Mouse (Mus musculus) frontal cortex, adult (tissue): ENCODE data around the gene Dmpk.
"Not testable (repeated sequence)": the region's sequence is repeated elsewhere in the genome, so short reads cannot be mapped to it uniquely, and the experiment has no call there.

Experiments
- ATAC-seq: cut with Nextera tagmentation; 2 replicates; pipeline ENCODE4 v1.9.2; 2017; ENCODE audit warnings: mild to moderate bottlenecking, moderate library complexity, mixed read lengths; ENCODE audit not compliant: low TSS enrichment

Dmpk gene

DNA sequence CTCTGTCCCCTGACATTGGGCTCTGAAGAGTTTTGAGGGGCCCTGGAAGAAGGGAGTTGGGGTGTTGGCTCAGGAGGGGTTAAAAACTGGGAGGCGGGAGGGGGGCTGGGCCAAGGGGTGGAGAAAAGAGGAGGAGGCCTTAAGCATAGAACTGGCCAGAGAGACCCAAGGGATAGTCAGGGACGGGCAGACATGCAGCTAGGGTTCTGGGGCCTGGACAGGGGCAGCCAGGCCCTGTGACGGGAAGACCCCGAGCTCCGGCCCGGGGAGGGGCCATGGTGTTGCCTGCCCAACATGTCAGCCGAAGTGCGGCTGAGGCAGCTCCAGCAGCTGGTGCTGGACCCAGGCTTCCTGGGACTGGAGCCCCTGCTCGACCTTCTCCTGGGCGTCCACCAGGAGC lies at the start of gene Dmpk:
Gene Dmpk, plus strand, starts transcription at position 149 of the 400 bp plus-strand sequence.
- ATAC-seq: no peak

DNA sequence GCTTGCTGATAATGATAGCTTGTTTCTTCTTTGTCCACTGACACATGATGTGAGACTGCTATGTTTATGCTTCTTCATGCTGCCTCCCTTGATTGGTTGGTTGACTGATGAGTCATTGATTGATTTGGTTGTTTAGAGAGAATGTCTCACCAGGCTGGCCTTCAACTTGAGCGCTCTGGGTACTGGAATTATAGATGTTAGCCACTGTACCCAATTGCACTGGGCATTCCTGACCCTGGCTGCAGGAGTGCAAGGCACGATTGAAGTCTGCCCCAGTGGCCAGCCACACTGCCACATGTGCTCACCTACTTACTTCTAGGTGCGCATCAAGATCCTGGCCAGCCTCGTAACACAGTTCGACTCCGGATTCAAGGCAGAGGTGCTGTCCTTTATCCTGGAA lies 39.0 kb upstream of the Dmpk start:
- ATAC-seq: no peak

DNA sequence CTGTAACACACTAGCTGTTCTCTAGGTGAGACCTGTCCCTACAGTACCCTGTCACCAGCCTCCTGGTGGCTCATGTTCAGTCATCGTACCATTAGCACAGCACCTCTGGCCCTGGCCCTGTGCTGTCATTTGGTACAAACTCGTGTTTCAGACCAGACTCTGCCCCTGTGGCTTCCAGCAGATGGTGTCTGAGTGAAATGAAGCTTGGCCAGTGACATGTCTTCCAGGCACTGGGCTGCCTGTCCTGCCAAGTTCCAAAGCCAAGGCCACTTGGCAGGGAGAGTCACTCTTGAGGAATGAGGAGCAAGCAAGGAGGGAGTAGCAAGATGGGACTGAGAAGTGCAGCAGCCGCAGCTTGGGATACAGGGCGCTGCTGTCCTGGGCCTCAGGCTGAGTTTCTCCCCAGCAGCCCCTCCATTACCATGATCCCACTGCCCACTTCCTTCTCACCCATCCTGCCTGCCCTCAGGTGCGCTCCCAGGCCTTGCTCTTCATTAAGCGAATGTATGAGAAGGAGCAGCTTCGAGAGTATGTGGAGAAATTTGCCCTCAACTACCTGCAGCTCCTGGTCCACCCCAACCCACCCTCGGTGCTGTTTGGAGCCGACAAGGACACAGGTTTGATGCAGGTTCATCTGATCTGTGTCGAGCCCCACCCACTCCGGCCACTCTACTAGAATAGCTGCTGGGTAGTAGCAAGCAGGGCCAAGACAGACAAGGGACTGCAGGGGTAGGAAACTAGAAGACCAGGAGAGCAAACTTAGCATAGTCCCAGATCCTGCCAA lies 37.2 kb upstream of the Dmpk start:
- no peak for ATAC-seq

DNA sequence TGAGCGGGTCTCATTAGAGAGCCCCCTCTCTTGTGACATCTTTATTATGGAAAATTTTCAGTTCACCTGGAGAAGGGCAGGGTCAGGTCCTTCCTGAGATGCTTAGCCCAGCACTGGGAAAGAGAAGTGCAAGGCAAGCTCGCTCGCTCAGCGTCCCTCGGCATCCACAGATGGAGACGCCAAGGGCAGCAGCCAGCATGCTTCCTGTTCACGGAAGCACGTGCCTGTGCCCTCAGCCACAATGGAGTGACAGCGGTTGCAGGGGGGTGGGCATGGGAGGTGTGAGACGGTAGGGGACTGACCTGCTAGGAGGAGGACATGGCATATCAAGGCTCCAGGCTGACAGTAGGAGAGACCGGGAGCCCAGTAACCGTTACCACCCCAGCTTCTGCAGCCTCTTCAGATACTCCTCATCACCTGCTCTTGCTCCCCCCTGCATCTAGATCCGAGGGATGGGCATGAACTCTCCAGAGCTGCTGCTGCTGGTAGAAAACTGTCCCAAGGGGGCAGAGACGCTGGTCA lies 35.6 kb upstream of the Dmpk start:
- ATAC-seq: no peak

DNA sequence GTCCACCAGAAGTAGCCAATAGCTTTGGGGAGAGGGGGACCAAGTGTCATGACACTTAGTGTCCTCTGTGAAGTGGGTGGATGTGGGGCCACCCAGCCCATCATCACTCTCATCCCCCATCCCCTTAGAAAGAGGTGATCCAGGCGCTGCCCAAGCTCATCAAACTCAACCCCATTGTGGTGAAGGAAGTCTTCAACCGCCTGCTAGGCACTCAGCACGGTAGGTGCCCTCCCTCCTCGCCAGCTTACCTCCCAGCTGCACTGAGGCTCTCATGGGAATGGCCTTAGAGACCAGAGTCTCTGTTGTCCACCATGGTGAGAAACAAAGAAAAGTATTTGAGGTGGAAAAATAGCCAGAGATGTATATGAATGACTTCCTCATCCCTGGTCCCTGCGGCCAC lies 34.4 kb upstream of the Dmpk start:
- ATAC-seq: no peak

DNA sequence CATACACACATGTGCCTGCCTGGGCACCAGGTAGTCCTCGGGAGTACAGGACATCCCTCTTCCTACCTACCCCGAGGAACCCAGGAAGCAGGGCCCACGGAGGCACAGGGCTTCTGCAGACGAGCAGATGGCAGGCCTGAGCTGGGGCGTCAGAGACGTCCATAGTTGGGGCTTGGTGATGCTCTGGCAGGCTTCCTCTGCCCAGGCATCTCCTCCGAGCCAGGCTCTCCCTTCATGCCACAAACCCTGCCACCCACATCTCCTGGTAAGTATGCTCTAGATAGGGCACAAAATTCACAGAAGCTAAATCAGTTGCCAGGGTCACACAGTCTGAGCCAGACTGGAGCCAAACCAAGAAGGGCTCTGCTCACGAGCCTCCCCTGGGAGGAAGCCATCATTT lies 33.5 kb upstream of the Dmpk start:
- peak; percentile 16; the same call in 1 of the 2 replicates for ATAC-seq

DNA sequence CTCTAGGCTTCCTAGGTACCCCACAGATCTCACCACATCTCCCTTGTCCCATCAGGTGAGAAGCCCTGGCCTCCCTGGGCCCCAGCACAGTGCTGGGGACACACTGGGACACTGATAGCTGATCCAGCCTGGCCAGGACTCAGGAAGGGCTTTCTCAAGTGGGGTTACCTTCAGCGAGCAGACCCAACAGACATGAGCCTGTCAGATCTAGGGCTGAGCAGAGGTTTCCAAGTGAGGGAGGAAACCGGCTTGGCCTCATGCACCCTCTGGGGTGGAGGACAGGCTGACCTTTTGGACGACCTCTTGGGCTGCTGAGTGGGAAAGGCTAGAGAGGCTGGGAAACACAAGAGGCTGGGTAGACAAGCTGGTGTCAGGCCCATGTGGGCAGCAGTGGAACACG lies 32.5 kb upstream of the Dmpk start:
- no peak for ATAC-seq

DNA sequence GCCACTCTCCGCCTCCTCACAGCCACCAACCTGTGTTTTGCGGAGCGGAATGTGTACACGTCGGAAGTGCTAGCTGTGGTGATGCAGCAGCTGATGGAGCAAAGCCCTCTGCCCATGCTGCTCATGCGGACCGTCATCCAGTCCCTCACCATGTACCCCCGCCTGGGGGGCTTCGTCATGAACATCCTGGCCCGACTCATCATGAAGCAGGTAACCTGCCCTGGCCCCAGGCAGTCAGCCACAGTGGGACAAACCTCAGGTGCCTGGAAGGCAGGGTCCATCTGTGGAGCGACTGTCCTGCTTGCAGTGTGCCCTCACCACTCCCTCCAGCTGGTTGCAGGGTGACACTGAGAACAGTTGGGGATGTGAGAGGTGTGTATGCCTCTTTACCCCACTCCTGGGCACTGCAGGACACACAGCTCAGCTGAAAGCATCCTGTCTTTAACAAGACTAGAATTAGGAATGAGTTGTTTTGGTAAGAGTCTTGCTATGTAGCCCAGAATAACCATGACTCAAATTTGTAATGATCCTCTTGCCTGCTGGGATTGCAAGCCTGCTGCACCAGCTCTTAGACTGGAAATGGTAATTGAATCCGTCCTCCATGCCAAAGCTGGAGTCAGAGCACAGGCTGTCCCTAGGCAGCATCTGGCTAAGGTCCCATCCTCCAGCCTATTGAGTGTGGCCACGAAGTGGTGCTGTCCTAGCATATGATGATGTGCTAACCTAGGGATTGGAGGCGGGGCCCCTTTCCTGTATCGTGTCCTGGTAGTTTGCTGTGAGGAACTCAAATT lies 31.1 kb upstream of the Dmpk start:
- ATAC-seq: peak; percentile 68

DNA sequence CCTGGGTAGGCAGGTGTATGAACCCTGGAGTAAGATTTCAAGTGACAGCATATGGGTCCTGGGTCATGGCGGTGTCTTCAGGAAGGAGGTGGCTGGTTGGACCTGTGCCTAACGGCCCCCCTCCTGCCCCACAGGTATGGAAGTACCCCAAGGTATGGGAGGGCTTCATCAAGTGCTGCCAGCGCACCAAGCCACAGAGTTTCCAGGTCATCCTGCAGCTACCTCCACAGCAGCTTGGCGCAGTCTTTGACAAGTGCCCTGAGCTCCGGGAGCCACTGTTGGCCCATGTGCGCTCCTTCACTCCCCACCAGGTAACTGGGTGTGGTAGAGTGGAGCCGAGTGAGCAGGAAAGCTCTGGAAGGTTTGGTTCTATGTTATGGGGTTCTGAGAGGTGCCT lies 30.5 kb upstream of the Dmpk start:
- no peak for ATAC-seq

DNA sequence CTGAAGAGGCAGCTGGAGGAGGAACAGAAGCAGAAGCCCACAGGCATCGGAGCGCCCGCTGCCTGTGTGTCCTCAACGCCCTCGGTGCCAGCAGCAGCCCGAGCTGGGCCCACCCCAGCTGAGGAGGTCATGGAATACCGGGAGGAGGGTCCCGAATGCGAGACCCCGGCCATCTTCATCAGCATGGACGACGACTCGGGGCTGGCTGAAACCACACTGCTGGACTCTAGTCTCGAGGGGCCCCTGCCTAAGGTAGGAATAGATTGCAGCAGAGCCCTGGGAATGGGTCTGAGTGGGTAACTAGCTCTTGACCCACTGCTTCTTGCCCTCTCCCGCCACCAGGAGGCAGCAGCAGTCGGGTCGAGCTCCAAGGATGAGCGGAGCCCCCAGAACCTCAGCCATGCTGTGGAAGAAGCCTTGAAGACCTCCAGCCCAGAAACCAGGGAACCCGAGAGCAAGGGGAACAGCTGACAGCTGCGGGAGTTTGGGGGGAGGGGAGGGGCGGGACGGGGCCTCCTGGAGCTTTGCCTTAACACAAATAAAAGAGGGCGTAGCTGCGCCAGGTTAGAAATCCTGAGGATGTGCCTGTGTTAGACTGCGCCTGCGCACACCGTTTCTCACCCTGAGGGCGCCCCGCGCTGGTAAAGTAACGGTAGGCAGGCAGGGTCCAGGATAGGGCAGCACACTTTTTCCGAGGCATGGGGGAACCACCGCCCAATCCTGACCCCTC lies 29.4 kb upstream of the Dmpk start, which contains the start of gene Rsph6a:
Gene Rsph6a, plus strand, starts transcription at position 644 of the 730 bp plus-strand sequence.
- no peak for ATAC-seq

DNA sequence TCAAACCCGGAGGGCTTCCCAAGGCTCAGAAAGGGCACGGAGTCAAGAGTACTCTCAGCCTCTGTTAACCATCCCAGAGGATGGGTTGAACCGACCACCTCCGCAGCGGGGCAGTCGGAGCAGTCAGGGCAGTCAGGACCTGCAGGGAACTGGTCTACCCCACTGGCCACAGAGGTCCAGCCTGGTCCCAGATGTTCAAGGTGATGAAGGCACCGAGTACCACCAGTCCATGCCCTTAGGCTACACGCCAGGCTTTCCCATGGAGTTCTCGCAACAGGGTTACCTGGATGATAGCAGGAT lies 28.9 kb upstream of the Dmpk start:
- ATAC-seq: no peak

DNA sequence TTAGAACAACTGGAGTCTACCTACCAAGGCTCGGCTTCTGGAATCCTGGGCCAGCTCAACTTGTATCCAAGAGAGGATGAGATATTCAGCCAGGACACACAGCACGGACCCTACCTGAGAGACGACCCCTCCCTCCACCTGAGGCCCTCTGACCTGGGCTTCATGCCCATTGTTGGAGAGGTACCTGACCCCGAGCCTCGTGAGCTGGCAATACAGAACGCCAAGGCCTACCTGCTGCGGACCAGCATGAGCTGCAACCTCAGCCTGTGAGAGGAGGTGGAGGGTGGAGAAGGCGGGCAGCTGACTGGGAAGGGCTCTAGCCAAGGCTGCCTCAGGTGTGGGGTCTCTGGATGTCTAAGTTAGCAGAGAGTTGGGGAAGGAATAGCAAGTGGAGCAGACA lies 28.5 kb upstream of the Dmpk start:
- ATAC-seq: no peak

DNA sequence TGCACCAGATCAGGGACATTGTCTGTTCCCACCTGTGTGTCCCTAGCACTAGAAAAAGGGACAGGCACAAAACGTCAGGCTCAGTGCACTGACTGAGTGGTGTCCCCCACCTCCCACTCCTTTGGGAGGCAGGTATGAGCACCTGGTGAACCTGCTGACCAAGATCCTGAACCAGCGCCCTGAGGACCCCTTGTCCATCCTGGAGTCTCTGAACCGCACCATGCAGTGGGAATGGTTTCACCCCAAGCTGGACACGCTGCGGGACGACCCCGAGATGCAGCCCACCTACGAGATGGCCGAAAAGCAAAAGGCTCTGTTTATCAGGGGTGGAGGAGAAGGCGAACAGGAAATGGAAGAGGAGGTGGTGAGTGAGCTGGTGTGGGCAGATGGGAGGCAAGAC lies 26.2 kb upstream of the Dmpk start:
- ATAC-seq: no peak

DNA sequence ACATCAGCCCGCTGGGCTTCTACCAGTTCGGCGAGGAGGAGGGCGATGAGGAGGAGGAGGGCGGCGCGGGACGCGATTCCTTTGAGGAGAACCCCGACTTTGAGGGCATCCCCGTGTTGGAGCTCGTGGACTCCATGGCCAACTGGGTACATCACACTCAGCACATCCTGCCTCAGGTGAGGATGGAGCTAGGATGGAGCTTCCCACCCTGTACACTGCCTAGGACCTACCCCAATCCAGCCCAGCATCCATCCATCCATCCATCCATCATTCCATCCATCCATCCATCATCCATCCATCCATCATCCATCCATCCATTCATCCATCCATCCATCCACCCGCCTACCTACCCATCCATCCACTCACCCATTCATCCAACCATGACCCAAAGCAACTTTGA lies 17.8 kb upstream of the Dmpk start:
- ATAC-seq: no peak

DNA sequence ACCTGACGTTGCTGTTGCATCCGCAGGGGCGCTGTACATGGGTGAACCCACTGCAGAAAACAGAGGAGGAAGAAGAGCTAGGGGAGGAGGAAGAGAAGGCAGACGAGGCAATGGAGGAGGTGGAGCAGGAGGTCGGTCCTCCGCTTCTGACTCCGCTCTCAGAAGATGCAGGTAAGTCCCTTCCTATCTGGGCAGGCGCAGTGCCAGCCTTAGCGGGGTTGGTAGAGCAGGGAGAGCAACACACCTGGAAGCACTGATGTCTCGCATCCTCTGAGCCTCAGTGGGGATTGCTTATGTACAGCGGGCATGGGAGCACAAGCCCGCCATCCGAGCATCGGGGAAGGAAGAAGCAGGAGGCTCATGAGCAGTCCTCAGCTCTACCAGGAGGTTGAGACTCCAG lies 16.6 kb upstream of the Dmpk start:
- no peak for ATAC-seq

DNA sequence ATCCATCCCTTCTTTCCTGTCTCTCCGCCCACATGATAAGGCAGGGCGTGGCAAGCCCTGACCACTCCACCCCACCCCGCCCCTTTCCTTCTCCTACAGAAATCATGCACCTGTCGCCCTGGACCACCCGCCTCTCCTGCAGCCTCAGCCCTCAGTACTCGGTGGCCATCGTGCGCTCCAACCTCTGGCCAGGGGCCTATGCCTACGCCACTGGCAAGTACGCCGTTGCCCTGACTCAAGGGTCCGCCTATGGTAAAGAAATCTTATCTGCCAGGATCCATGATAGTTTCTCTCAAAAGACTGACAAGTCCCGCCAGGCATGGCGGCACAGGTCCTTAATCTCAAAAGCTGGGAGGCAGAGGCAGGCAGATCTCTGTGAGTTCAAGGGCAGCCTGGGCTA lies 15.7 kb upstream of the Dmpk start:
- no peak for ATAC-seq

DNA sequence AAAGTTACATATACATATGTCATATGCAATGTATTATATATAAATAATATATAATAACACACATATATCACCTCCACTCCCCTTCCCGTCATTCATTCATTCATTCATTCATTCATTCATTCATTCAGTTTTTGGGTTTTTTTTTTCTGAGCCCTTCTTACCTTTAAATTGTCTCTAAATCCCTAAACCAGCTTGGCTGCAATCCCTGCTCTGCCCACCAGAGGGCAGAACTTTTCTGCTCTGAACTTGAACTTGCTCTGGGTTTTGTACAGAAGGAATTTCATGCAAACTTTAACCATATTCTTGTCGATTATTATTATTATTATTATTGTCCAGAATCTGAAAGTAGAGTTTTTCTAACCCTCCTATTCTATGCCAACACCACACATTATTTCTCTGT lies 14.9 kb upstream of the Dmpk start:
- no peak for ATAC-seq

DNA sequence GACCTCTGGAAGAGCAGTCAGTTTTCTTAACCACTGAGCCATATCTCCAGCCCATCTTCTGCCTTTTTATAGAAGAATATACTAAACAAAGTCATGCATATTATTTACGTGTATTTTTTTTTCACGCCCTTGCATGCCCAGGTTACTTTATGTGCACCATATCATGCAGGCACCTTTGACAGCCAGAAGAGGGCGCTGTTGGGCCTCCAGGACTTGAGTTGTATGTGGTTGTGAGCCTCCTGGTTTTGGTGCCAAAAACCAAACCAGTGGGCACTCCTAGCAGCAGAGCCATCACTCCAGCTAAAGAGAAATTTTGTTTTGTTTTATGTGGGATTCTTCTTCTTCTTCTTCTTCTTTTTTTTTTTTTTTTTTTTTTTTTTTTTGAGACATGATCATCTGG lies 14.1 kb upstream of the Dmpk start:
- ATAC-seq: no peak

DNA sequence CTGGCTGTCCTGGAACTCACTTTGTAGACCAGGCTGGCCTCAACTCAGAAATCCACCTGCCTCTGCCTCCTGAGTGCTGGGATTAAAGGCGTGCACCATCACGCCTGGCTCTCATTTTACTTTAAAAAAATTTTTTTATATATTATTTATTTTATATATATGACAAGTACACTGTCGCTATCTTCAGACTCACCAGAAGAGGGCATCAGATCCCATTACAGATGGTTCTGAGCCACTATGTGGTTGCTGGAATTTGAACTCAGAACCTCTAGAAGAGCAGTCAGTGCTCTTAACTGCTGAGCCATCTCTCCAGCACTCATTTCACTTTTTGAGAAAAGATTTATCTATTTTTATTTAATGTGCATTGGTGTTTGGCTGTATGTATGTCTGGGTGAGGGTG lies 12.6 kb upstream of the Dmpk start:
- ATAC-seq: not testable (repeated sequence)

DNA sequence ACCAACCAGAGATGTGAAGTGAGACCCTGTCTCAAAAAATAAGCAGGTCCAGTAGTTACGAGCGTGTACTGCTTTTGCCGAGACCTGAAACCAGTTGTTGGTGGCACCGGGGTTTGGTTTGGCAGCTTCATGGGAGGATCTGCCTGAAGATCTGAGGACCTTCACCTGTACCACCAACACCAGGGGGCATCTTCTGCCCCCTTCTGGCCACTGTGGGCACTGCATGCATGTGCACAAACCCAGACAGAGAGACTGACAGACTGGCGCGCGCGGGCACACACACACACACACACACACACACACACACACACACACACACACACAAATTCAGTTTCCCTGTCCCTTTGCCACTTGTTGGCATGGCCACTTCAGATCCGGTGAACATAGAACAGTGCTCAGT lies 10.1 kb upstream of the Dmpk start:
- no peak for ATAC-seq

DNA sequence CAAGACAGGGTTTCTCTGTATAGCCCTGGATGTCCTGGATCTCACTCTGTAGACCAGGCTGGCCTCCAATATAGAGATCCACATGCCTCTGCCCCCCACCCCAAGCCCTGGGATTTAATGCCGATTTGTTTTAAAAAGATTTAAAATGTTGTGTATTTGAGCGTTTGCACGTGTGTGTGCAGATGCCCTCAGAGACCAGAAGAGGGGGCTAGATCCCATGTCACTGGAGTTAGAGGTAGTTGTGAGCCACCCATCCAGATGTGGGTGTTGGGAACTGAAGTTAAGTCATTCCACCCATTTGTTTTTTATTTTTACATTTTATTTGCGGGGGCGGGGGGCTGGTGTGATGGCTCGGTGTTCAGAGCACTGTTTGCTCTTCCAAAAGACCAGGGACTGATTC lies 9.2 kb upstream of the Dmpk start:
- ATAC-seq: no peak

DNA sequence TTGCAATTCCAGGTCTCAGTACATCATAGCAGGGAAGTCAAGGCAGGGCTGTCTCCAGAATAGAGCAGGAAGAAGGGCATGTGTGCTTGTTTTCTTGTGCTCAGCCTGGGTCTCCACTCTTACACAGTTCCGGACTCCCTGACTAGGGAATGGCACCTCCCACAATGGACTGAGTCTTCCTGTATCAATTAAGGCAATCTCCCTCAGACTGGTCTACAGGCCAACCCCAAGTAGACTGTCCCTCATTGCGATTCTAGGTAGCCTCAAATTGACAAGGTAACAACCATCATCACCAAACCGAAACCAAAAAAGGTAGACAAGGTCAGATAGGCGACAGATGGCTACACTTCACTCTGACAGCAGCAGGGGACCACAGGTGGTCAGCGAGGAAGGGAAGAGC lies 8.4 kb upstream of the Dmpk start:
- no peak for ATAC-seq
